Mouse (Mus musculus) liver, postnatal 0 days (tissue): ENCODE measurements around the gene Olfr680-ps1. TPM values are rescaled to one million over a fixed set of nuclear protein-coding genes. Genes with fewer than 3 reads are reported as not detected.
"Not testable (repeated sequence)": the region's sequence is repeated elsewhere in the genome, so short reads cannot be mapped to it uniquely, and the experiment has no call there.

Experiments used
- ATAC-seq: fragments of 200-750 bp; cut with Nextera tagmentation; 2 replicates; pipeline ENCODE4 v1.8.0; 2017; ENCODE audit warnings: mild to moderate bottlenecking, moderate library complexity
- DNase-seq: peaks from one replicate; pipeline ENCODE4 v3.0.0-alpha.2; 2016
- H3K27ac ChIP-seq: fragments of 300-500 bp; sonication (generic); 2 replicates; pipeline ENCODE4 v1.5.1; 2014; ENCODE audit warnings: antibody characterized with exemption, moderate library complexity, mild to moderate bottlenecking, low read depth
- H3K27me3 ChIP-seq: fragments of 300-500 bp; sonication (generic); 2 replicates; pipeline ENCODE4 v1.6.1; 2014; ENCODE audit warnings: low read length, control low read depth, mixed read lengths; ENCODE audit not compliant: insufficient read depth
- H3K36me3 ChIP-seq: fragments of 300-500 bp; sonication (generic); replicated peaks from 2 replicates; pipeline ENCODE4 v1.6.1; 2014; ENCODE audit warnings: mild to moderate bottlenecking, control low read depth, low read length, moderate library complexity, mixed read lengths; ENCODE audit not compliant: insufficient read depth
- H3K4me1 ChIP-seq: fragments of 300-500 bp; sonication (generic); 2 replicates; pipeline ENCODE4 v1.6.1; 2014; ENCODE audit warnings: antibody characterized with exemption, mild to moderate bottlenecking, control low read depth; ENCODE audit not compliant: insufficient read depth
- H3K4me2 ChIP-seq: fragments of 300-500 bp; sonication (generic); 2 replicates; pipeline ENCODE4 v1.6.1; 2014; ENCODE audit warnings: low read depth, mild to moderate bottlenecking, low read length, moderate library complexity, mixed read lengths
- H3K4me3 ChIP-seq: fragments of 300-500 bp; sonication (generic); 2 replicates; pipeline ENCODE4 v1.5.1; 2014; ENCODE audit warnings: low read depth, low read length
- H3K9ac ChIP-seq: fragments of 300-500 bp; sonication (generic); replicated peaks from 2 replicates; pipeline ENCODE4 v1.6.1; 2014; ENCODE audit warnings: mild to moderate bottlenecking, moderate library complexity
- H3K9me3 ChIP-seq: fragments of 300-500 bp; sonication (generic); 2 replicates; pipeline ENCODE4 v1.6.1; 2016; ENCODE audit warnings: mild to moderate bottlenecking, control low read depth, low read length, mixed read lengths
- CTCF ChIP-seq: sonication (generic); IDR thresholded peaks from 2 replicates; pipeline ENCODE4 v1.5.1; 2016; ENCODE audit warnings: antibody characterized with exemption, low read depth
- EP300 ChIP-seq: IDR thresholded peaks from 2 replicates; pipeline ENCODE4 v1.6.1; 2016; ENCODE audit warnings: antibody characterized with exemption, low read depth, mild to moderate bottlenecking
- WGBS: fragments of 180-500 bp; shearing (Covaris S2); extraction: QIAGEN DNeasy Blood & Tissue Kit; methylation state at CpG from one replicate; pipeline ENCODE4 v1.1.7; 2014; ENCODE audit not compliant: insufficient replicate concordance; 5-methylcytosine and 5-hydroxymethylcytosine counted together
- polyA plus RNA-seq: library from polyadenylated mRNA; unstranded; fragments of >200 nt; fragmentation: Nextera tagmentation; extraction: Ambion mirVana; gene quantifications from 2 replicates; pipeline ENCODE4 v1.2.1, GENCODE M21; 2015

Gene Olfr680-ps1
- not detected in 2 replicates for polyA plus RNA-seq

- H3K27ac ChIP-seq, ATAC-seq, H3K36me3 ChIP-seq, DNase-seq, H3K4me3 ChIP-seq, H3K4me2 ChIP-seq, H3K27me3 ChIP-seq, H3K9ac ChIP-seq, H3K4me1 ChIP-seq, H3K9me3 ChIP-seq: not testable (repeated sequence)
Measured at GRCm38 (mm10) chr7:105092717-105093116, at the start of gene Olfr680-ps1. TSS of gene Olfr680-ps1 (minus strand) at chr7:105092817.

- ATAC-seq: no peak
- no peak for DNase-seq
- no peaks in the 10 kb centered on the region for H3K36me3 ChIP-seq
- no peak overlapping the region for H3K9ac ChIP-seq
- no peaks in the 10 kb centered on the region for H3K9me3 ChIP-seq
- TF ChIP-seq EP300: no peak
- no peak for TF ChIP-seq CTCF
- no peaks in the 10 kb centered on the region for H3K27me3 ChIP-seq
- no peak overlapping the region for H3K4me3 ChIP-seq
- no peak overlapping the region for H3K4me2 ChIP-seq
- H3K27ac ChIP-seq: no peak overlapping the region
- H3K4me1 ChIP-seq: no peaks in the 10 kb centered on the region
- WGBS: 56% methylated on average over 2 of the region's 2 CpGs
Measured at GRCm38 (mm10) chr7:105141275-105141674, 48.7 kb upstream of the Olfr680-ps1 start.

- Histone ChIP-seq H3K4me3 (no peak within 1 kb of the TSS), H3K9me3 (no peaks in the 10 kb centered on the region), H3K36me3 (no peaks in the 10 kb centered on the region), H3K4me2 (no peak within 1 kb of the TSS), H3K9ac (no peak within 1 kb of the TSS), H3K4me1 (no peaks in the 10 kb centered on the region), H3K27ac (no peak within 1 kb of the TSS), H3K27me3 (no peaks in the 10 kb centered on the region)
- no peak for TF ChIP-seq EP300
- TF ChIP-seq CTCF: no peak
- DNase-seq (no peak), ATAC-seq (no peak)
Measured at GRCm38 (mm10) chr7:105116536-105116935, 23.9 kb upstream of the Olfr680-ps1 start, which contains the start of gene Olfr681. TSS of gene Olfr681 (plus strand) at chr7:105116836.

GRCm38 (mm10) chr7:105080905-105081304 lies 11.7 kb downstream of the Olfr680-ps1 start, which contains the start of gene Olfr679:
TSS of gene Olfr679 (plus strand) at chr7:105081205.
- no peak for ATAC-seq
- no peak within 1 kb of the TSS for H3K4me3 ChIP-seq
- H3K36me3 ChIP-seq: no peaks in the 10 kb centered on the region
- H3K27ac ChIP-seq: no peak within 1 kb of the TSS
- WGBS: 39% methylated on average over 1 of the region's 1 CpGs
- DNase-seq: no peak
- H3K9ac ChIP-seq: no peak within 1 kb of the TSS
- no peaks in the 10 kb centered on the region for H3K9me3 ChIP-seq
- no peak within 1 kb of the TSS for H3K4me2 ChIP-seq
- H3K27me3 ChIP-seq: no peaks in the 10 kb centered on the region
- H3K4me1 ChIP-seq: no peaks in the 10 kb centered on the region
- TF ChIP-seq EP300 (no peak), CTCF (no peak)

GRCm38 (mm10) chr7:105064175-105064574 lies 28.4 kb downstream of the Olfr680-ps1 start, which contains the start of gene Olfr678:
TSS of gene Olfr678 (plus strand) at chr7:105064475.
- no peak within 1 kb of the TSS for H3K4me3 ChIP-seq
- no peak within 1 kb of the TSS for H3K27ac ChIP-seq
- ATAC-seq (no peak), DNase-seq (no peak)
- 79% methylated on average over 1 of the region's 1 CpGs for WGBS
- H3K9ac ChIP-seq: no peak within 1 kb of the TSS
- no peaks in the 10 kb centered on the region for H3K36me3 ChIP-seq
- H3K4me1 ChIP-seq: no peaks in the 10 kb centered on the region
- no peak within 1 kb of the TSS for H3K4me2 ChIP-seq
- TF ChIP-seq CTCF (no peak), EP300 (no peak)
- H3K9me3 ChIP-seq: no peaks in the 10 kb centered on the region
- H3K27me3 ChIP-seq: no peaks in the 10 kb centered on the region

- Histone ChIP-seq H3K9me3 (no peaks in the 10 kb centered on the region), H3K27me3 (no peaks in the 10 kb centered on the region), H3K36me3 (no peaks in the 10 kb centered on the region), H3K9ac (no peak overlapping the region), H3K4me3 (no peak overlapping the region), H3K4me1 (no peaks in the 10 kb centered on the region), H3K27ac (no peak overlapping the region), H3K4me2 (no peak overlapping the region)
- no peak for ATAC-seq
- DNase-seq: no peak
- TF ChIP-seq EP300 (no peak), CTCF (no peak)
Measured at GRCm38 (mm10) chr7:105058951-105059350, 33.7 kb downstream of the Olfr680-ps1 start.

Other genes with a start within 250 kb of the Olfr680-ps1 start
- gene Usp17la, start 235.8 kb downstream of the Olfr680-ps1 start, polyA plus RNA-seq: not detected in 2 replicates
- not detected in 2 replicates for gene Olfr665, start 214.8 kb downstream of the Olfr680-ps1 start, polyA plus RNA-seq
- not detected in 2 replicates for gene Olfr666, start 196.9 kb downstream of the Olfr680-ps1 start, polyA plus RNA-seq
- not detected in 2 replicates for gene Olfr667, start 171.3 kb downstream of the Olfr680-ps1 start, polyA plus RNA-seq
- not detected in 2 replicates for gene Olfr668, start 164.8 kb downstream of the Olfr680-ps1 start, polyA plus RNA-seq
- gene Olfr669, start 158.6 kb downstream of the Olfr680-ps1 start, polyA plus RNA-seq: not detected in 2 replicates
- not detected in 2 replicates for gene Olfr670, start 130.2 kb downstream of the Olfr680-ps1 start, polyA plus RNA-seq
- gene Olfr671, start 113.7 kb downstream of the Olfr680-ps1 start, polyA plus RNA-seq: not detected in 2 replicates
- not detected in 2 replicates for gene Olfr672, start 90.8 kb downstream of the Olfr680-ps1 start, polyA plus RNA-seq
- not detected in 2 replicates for gene Olfr675, start 64.4 kb downstream of the Olfr680-ps1 start, polyA plus RNA-seq
- not detected in 2 replicates for gene Olfr676, start 60.1 kb downstream of the Olfr680-ps1 start, polyA plus RNA-seq
- gene Olfr677, start 41.4 kb downstream of the Olfr680-ps1 start, polyA plus RNA-seq: not detected in 2 replicates
- gene Olfr678, start 28.3 kb downstream of the Olfr680-ps1 start, polyA plus RNA-seq: not detected in 2 replicates
- not detected in 2 replicates for gene Olfr679, start 11.6 kb downstream of the Olfr680-ps1 start, polyA plus RNA-seq
- gene Olfr681, start 24.0 kb upstream of the Olfr680-ps1 start, polyA plus RNA-seq: not detected in 2 replicates
- gene Olfr683, start 54.2 kb upstream of the Olfr680-ps1 start, polyA plus RNA-seq: not detected in 2 replicates
- gene Olfr684, start 70.8 kb upstream of the Olfr680-ps1 start, polyA plus RNA-seq: not detected in 2 replicates
- gene Olfr685, start 93.2 kb upstream of the Olfr680-ps1 start, polyA plus RNA-seq: not detected in 2 replicates
- gene Olfr686, start 114.7 kb upstream of the Olfr680-ps1 start, polyA plus RNA-seq: not detected in 2 replicates
- gene Olfr688, start 195.3 kb upstream of the Olfr680-ps1 start, polyA plus RNA-seq: not detected in 2 replicates
- not detected in 2 replicates for gene Olfr689, start 218.3 kb upstream of the Olfr680-ps1 start, polyA plus RNA-seq
- gene Olfr690, start 241.3 kb upstream of the Olfr680-ps1 start, polyA plus RNA-seq: not detected in 2 replicates
- not detected in 2 replicates for gene Olfr691, start 249.5 kb upstream of the Olfr680-ps1 start, polyA plus RNA-seq